Mouse (Mus musculus): ENCODE data around the gene Ugt2b35.
"Not testable (repeated sequence)": the region's sequence is repeated elsewhere in the genome, so short reads cannot be mapped to it uniquely, and the experiment has no call there.

Gene Ugt2b35

DNA sequence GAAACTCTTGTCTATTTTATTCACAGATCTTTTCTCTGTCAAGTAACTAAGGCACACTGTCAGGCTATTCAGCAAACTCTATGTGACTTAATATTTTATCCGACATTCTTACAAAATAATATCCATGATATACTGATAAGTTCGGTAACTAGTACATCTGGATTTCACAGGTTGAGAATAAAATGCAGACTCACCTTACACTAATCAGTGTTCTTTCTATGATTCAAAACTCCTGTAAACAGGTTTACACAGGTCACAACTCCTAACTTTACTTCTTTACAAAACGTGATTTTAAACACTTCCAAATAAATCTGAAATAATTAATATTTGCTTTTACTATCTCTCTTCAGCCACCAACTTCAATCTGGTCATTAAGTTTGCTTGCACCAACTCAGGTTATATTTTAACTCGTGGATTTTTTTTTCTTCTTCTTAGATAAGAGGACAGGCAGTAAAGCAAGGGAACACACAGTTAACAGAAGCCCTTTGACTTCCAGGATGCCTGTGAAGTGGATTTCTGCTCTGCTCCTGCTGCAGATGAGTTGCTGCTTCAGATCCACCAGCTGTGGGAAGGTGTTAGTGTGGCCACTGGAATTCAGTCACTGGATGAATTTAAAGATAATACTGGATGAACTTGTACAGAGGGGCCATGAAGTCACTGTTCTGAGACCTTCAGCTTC lies at the start of gene Ugt2b35:
Gene Ugt2b35 (plus strand): TSS at position 466 of the 679 bp plus-strand sequence.
- no peak for DNase-seq

DNA sequence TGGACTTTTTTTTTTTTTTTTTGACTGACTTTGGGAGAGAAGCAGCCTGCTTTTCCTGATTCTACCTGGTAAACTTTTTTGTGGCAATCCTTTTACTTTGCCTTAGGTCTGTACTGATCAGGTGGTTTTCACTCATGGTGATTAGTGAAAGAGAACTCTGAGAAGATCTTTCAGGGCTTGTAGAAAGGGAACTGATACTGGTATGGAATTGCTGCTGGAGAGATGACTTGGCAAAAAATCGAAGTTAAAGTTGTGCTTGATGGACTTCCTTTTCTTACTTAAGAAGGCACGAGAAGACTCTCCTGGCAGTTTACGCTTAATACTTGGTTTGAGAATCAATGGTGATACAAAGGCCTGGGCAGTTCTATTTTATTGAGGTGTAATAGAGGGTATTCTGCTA lies 40.2 kb upstream of the Ugt2b35 start:
- no peak for DNase-seq

DNA sequence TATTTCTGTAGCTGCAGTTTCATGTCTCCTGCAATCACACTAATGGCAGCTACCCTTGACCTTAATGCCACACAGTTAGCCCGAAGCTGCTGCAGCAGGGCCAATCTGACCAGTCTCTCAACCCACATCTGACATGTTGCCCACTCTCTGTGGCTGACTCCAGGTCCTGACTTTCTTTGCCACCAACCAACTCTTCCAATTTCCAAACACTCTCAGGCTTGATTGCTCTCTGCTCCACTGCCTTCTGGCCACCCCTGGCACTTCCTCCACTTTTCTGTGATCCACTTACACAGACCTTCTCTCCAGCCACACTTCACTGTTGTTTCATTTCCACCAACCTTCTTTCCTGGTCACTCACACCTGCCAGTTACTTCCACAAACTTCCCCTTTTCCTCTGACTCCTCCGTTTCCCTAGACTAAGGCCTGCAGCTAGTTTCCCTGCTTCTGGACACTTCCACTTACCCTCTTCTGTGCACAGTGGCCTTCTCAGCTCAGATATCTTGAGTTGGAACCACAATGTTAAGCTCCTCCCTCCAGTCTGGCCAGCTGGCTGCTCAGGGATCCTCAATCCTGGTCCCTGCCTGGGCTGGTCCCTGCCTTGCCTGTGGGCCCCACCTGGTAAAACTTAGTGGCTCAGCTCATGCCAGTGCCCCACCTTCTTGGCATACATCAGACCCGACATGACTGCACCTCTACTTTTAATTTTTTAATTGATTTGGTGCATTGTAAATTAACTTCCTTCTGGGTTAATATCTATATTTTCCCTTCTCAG lies 38.9 kb upstream of the Ugt2b35 start:
- DNase-seq: no peak

DNA sequence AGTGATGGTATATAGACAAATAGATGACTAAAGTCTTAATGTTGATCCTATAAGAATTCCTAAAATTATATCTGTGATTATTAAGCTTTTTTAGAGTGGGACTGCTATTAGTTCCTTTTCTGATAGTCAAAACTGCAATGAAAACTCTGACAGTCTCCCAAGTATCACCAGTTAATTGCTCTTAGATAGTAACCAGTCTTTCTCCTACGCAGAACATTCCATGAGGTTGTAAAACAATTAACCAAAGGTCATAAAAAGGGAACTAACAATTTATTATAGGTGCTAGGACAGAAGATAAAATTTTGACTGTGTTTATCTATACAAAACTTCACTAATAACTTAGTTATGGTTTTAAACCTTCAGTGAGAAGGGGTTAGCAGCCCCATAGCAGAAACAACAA lies 37.8 kb upstream of the Ugt2b35 start:
- DNase-seq: not testable (repeated sequence)

DNA sequence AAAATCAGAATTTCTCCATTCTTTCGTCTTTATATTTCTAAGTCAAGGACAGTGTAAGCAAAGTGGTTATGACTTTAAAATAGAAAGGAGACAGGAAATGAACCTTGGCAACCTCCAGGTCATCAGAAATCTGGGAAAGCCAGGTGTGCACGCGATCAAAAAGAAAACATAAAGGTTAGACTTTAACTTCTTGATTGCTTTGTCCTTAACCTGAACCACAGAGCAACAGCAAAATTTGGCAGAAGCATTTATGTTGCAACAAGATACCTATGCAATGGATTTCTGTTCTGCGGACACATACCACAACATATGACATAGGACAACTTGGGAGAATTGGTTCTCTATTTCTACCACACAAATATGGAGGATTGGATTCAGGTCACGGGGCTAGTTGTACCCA lies 33.4 kb upstream of the Ugt2b35 start:
- DNase-seq: not testable (repeated sequence)

DNA sequence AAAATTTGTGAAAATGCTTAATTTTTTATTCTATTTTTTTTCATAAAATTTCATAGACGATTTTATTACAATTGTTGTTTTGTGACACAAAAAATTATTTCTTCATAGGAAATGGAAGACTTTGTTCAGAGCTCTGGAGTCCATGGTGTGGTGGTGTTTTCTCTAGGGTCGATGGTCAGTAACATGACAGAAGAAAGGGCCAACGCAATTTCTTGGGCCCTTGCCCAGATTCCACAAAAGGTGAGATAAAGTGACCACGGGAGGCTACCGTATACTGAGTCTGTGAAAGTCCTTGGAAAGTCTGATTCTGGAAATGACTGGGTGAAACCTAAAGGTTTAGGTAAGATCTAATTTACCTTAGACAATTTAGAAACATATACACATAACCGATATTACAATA lies 4.1 kb downstream of the Ugt2b35 start:
- no peak for DNase-seq

DNA sequence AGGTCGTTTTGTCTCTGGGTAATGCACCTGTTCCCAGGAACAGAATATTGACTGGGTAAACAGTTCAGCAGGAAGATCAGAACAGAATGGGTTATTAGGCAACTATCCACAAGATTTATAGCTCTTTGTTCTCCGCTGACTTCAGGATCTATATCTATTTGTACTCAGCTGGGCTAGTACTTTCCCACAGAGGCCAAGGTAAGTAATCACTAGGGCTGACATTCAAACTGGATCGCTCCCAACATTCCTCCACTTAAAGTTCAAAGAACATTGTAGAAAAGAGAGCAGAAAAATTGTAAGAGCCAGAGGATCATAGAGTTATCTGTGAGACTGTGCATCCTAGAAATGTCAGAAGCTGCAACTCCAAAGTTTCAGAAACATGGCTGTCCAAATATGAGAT lies 14.8 kb downstream of the Ugt2b35 start:
- no peak for DNase-seq

DNA sequence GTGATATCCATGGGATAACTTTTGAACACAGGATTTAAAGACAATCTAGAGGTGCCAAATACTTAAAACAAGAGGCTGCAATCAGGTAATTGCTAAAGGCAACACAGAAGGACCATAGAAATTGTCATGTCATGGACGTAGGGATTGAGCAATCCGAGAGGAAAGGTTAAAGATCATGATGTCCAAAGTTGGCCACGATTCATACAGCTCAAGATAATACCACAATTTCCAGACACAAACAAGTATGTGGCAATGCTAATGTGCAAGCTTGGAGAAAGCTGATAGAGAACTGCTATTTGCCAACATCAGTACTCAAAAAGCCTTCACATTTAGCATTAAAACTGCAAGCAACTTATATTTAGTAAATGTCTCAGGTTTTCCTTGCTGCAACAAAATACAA lies 26.7 kb downstream of the Ugt2b35 start:
- DNase-seq: no peak

DNA sequence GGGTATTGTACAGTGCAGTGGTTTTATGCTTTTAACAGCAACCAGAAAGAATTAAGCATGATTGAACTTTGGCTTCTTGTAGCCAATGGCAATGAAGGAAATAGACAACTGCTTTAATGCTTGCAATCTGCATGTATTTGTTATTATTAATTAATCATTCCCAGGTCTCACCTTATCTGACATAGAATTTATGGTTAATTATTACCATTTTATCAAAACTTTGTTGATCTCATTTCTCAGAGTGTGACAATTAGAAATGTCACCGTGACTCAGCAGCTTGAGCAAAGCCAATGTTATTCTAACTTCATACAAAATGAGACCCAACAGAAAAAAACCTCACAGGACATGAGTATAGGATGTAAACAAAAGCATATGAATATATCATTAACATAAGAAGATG lies 30.0 kb downstream of the Ugt2b35 start:
- DNase-seq: no peak

Measured in cerebellum, postnatal 25 days (tissue).